Mouse (Mus musculus) bone marrow, adult 2 months (tissue): ENCODE measurements around the gene Egflam.

ENCODE experiments used
- CTCF ChIP-seq: fragments of 200-500 bp; IDR thresholded peaks from 2 replicates; pipeline ENCODE4 v1.5.1; 2011; ENCODE audit warnings: low read length, control low read depth; ENCODE audit not compliant: control insufficient read depth, insufficient read depth
- POLR2A ChIP-seq: fragments of 200-500 bp; IDR thresholded peaks from 2 replicates; pipeline ENCODE4 v1.6.1; 2011; ENCODE audit warnings: low read depth, mild to moderate bottlenecking, control low read depth, low read length, borderline replicate concordance; ENCODE audit not compliant: control insufficient read depth

GRCm38 (mm10) chr15:7159869-7160268 is 238.3 kb downstream of the Egflam start:
- TF ChIP-seq CTCF: no peak
- no peak for TF ChIP-seq POLR2A
